Mouse (Mus musculus) mesoderm, embryonic 11.5 days (tissue): ENCODE measurements around the gene Slc26a6.
A peak's percentile ranks its signal among the peaks of the same experiment; 100 is the strongest.

Experiments
- DNase-seq: peaks from one replicate; pipeline ENCODE4 v3.0.0-alpha.2; 2012; ENCODE audit warnings: low read depth, low spot score

The Slc26a6 gene

DNA sequence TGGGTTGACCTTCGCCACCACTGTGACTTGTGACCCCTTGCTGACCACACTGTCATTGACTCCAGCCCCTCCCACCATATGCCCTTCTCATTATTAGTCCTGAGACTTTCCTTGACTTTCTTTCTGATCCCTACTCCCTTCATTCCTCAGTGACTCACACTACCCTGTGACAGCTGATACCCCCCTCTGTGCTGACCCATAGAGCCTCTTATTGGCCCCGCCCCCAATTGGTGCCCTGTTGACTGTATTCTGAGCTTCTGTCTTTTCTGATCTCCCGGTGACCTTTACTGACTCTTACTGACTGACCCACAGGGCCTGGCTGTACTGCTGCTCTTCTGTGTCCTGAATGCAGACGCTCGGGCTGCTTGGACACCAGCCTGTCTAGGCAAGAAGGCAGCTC lies 7.7 kb upstream of the Slc26a6 start:
- no peak for DNase-seq

DNA sequence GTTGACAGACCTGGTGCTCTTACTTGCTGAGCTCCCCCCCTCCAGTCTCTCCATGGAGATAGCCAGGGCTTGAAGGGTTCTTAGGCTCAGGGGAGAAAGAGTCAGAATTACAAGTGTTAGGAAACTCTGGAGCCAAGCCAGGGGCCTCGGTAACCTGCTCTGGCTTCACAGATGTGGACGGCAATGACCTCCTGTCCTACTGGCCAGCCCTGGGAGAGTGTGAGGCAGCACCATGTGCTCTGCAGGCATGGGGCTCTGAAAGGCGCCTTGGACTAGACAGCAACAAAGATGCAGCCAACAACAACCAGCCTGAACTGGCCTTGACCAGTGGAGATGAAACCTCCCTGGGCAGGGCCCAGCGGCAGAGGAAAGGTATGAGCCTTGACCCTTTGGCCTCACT lies 5.7 kb upstream of the Slc26a6 start:
- DNase-seq, result no peak

DNA sequence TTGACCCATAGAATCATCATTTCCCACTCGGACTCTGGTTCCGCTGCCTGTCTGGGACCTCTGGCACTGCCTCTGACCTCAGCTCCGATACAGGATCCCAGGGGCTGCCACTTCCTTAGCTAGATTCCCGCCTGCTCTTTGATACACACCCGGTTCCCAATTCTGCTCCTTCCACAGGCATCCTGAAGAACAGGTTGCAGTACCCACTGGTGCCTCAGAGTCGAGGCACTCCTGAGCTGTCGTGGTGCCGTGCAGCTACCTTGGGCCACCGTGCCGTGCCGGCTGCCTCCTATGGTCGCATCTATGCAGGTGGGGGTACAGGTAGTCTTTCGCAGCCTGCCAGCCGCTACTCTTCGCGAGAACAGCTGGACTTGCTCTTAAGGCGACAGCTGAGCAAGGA lies 4.7 kb upstream of the Slc26a6 start:
- no peak for DNase-seq

DNA sequence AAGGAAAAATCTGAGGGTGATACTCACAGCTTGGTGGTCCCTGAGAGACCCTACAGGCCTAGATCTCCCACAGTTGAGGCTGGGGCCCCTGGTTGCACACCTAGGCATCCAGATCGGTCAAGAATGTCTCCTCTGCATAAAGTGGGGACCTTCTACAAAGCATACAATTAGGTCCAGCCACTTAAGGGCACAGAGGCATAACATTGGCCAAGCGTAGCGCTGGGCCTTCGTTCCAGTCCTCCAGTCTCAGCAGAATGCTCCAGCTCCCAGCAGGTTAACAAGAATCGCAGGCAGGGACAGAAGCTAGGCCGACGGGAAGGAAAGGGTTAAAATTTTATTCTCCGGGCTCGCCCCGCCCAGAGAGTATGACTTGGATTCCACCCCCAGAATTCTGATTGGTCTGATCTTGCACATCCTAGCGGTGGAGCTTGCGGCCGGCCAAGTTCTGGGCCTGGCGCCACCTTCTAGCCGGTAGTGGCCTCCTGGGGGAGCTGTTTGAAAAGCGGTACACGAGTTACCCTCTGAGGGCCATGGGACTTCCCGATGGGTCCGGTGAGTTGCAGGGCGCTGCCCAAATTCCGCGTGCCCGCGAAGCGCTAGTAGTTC lies 655 bp downstream of the Slc26a6 start:
- peak; percentile 95 for DNase-seq

DNA sequence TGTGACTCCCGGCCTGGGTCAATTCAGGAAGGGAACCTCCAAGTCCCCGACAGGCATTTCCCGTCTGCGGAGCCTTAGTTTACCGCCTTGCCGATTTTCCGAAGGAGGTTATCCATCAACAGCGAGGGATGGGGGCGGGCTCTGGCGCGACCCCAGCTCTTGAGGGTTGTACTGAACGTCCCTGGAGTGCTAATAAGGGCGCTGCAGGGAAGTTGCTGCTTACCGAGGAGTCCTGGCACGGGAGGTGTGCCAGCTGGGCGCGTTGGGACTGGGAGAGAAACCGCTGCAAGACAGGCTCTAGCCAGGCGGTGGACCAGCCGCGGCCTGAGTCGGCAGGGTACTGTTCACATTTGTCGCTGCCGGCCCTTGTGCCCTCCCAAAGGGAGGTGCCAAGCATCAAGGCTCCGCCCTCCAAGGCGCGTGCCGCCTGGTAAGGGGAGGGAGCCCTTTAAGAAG lies 1.2 kb downstream of the Slc26a6 start:
- DNase-seq, result peak; percentile 91

DNA sequence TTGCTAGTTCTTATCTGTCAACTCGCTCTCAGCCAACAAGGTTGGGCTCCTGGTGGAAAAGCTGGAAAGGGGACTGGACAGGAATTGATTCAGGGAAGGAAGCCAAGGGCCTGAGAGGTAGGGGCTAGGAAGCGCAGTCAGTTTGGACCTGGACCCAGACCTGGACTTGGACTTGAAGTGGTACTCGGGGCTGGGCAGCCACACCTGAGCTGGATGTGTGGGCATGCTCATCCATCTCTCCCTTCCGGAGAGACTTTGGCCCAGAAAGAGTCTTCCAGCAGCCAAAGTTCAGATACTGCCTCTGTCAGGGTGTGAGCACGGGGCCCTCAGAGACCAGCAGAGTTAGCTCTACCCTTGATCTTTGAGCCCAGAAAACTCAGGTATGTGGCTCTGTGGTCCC lies 2.3 kb downstream of the Slc26a6 start:
- no peak for DNase-seq

DNA sequence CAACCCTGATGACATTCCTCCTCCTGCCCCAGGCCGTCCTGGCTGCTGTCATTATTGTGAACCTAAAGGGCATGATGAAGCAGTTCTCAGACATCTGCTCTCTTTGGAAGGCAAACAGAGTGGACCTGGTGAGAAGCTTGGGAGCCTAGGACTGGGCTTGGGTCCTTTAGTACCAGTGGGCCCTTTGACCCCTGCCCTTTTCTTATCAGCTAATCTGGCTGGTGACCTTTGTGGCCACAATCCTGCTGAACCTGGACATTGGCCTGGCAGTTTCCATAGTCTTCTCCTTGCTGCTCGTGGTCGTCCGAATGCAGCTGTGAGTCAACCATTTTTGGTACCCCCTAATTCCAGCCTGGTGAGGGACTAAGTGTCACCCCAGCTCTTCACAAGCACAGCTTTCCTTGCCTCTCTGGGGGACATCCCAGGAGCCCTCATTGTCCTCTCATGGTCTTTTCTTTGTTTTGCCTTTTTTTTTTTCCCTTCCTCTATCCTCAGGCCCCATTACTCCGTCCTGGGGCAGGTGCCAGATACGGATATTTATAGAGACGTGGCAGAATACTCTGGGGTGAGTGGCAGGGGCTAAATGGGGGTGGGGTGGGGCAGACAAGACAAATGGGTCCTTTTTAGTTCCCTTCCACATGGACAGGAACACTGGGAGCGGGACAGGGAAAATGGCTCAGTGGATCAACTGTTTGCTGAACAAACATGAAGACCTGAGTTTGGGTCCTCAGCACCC lies 5.9 kb downstream of the Slc26a6 start:
- DNase-seq, result no peak

DNA sequence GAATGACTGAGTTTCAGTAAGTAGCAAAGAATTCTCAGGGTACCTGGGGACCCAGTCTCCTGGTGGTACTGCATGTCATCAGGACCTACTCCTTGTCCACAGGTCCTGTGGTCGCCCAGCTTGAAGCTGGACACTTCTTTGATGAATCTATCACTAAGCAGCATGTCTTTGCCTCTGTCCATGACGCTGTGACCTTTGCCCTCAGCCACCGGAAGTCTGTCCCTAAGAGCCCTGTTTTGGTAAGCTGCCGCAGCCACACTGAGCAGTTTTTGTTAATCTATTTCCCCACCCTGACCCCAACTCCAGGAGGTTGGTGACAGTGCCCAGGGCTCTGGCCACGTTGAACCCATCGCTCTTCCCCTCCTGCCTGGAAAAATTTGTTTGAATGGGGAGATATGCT lies 59.2 kb downstream of the Slc26a6 start:
- DNase-seq, result no peak

DNA sequence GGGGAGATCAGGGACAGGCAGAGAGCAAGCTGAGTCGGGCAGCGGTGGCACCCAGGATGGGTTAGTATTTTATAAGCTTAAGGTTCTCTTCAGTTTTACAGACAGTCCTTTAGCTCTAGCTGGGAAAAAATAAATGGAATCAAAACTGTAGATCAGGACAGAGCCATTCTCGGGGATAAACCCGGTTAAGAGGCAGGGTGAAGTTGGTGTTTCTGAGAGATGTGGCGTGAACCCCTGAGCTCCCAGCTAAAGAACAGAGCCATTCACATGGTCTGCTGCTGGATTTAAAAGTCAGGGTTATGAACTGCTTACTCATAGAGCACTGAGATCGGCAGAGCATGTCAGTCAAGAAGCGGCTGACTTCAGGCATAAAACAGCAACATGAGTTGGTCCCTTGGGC lies 60.1 kb downstream of the Slc26a6 start:
- no peak for DNase-seq

DNA sequence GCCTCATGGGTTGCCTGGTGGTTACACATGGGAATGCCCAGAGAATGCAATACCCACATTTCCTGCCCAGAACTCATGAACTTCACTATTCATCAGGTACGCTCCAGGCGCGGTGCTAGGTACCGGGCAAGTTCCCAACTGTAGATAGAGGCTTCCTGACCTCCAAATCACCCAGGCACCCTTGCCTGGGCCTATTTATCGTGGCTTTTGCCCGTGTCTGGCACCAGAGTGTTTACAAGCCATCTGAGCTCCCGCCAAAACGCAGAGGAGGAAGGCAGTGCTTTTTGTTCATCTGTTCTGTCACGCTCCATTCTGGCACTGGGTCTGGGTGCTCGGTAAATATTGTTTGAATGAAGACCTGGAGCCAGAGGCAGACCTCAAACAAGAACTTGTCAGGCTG lies 60.5 kb downstream of the Slc26a6 start:
- no peak for DNase-seq

DNA sequence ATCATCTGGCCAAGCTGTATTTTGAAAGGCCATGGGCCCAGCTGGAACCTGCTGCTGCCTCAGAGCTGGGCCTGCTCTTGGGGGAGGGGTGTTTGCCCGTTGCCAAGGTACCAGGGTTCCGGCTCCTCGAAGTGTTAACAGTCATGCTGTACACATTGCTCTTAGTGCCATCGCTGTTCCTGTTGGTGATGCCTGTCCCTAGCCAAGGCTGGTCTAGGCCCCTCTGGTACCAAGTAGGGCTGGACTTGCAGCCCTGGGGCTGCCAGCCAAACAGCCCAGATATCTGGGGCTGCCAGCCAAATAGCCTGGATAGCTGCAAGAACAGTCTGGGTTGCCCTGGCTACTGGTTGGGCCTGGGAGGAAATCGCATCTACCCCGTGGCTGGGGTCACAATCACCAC lies 61.4 kb downstream of the Slc26a6 start, which contains the start of gene Tmem89:
Gene Tmem89, plus strand, starts transcription at position 129 of the 400 bp plus-strand sequence.
- no peak for DNase-seq

DNA sequence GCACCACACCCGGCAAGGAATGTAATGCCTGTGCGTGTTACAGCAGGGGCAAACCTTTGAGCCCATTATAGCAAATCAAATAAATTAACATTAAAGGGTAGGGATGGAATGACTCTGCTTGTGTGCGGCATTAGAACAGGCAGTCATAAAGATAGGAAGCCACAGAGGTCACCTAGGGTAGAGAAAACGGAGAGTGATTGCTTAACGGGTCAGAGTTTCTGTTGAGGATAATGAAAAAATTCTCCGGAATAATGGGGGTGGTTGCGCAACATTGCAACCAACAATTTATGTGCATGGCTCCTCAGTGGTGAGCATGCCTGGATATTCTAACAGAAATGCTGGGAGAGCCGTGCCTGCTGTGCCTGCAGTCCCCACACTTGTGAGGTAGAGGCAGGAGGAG lies 72.8 kb downstream of the Slc26a6 start:
- DNase-seq, result no peak

DNA sequence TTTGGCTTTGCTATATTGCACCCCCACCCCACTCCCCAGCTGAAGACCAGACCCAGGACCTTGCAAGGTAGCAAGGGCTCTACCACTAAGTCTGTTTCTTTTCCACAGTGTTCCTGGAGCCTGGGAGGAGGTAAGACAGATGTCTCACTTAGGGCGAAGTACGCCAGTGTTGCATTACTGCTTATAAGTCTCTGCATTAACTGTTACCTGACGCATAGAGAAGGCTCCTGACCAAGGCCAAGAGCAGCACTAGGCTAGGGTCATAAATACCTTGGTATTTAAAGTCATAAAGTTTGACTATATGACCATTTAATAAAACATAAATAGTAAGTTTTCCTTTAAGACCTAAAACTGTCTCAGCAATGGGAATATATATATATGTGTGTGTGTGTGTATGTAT lies 75.3 kb downstream of the Slc26a6 start:
- no peak for DNase-seq

DNA sequence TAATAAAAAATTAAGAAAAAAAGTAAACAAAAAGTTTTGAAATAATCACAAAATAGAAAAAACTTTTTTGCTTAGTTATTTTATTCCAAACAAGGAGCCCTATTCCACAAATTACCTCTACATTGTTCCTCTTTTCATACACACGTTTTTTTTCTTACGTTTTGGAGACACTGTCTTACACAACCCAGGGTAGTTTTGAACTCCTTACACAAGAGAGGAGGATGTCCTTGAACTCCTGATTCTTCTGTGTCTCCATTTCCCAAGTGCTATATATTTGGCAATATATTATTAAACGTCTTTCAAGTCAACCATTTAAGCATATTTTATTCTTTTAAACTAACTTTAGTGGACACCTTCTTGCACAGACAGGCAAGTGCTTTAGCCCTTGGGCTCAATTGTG lies 82.9 kb downstream of the Slc26a6 start:
- no peak for DNase-seq

DNA sequence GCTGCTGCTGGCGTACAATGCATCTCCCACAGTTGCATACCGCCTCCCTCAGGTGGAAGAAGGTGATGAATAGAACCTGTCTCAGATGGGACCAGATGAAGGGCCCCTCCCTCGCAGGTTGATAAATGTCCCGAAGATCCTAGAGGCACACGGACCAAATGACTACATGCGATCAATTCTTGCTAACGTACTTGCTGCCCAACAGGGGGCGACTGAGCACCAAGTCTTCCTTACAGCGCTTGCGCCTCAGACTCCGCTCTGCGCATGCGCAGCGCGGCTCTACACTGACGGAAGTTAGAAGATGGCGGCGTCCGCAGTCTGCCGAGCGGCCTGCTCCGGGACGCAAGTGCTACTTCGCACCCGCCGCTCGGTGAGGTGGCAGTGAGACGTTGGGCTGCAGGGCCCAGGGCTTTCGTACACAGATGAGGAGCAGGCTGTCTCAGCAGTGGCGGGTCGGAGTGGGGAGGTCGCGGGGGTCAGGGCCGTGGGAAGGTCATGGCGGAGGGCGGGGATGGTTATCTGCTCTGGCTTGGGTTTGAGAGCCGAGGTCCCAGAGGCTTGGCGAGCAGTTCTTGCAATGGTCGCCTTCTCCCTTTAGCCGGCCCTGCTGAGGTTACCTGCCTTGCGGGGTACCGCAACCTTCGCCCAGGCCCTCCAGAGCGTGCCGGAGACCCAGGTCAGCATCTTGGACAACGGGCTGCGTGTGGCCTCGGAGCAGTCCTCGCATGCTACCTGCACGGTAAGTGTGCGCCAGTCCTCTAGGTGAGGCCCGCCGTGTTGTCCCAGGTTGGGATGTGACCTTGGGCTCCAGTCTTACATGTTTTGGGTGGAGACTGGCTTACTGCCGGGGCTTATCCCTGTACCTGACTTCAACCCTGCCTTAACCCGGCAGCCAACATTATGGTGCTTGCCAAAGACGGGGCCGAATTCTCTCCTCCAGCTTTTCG lies 83.6 kb downstream of the Slc26a6 start, which contains the start of gene Uqcrc1:
Gene Uqcrc1, plus strand, starts transcription at position 216 of the 947 bp plus-strand sequence.
- peak; percentile 100 for DNase-seq

DNA sequence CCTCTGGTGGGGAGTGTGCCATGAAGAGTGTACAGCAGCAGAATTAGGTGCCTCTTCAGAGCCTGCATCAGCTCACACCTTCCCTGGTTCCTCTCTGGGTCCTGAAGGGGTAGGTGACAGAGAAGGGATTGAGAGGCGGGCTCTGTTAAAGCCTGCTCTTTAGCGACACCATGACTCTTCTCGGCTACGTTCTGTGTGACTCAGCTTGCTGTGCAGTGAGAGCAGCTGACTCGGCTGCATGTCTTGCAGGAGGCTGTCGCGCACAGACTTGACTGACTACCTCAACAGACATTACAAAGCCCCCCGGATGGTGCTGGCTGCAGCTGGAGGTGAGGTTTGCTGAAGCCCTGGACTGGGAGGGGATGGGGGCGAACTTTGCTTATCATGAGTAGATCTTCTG lies 92.0 kb downstream of the Slc26a6 start:
- no peak for DNase-seq

DNA sequence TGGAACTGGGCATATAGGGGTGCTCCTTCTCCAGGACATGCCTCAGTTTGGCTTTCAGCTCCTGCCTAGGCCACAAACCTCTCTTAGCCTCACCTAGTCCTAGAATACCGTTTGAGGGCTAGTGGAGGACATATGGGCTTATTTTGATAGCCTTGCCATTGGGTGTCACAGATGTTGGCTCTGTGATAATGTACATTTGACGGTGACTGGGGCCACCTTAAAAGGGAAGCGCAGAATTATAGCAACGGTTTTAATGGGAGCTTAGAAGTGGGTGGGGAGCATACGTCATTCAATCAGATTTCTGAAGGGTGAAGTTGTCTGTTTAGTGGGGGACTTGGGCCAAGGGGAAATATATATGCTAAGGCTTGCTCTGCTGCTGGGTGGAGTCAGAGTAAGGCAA lies 92.5 kb downstream of the Slc26a6 start:
- DNase-seq, result no peak

DNA sequence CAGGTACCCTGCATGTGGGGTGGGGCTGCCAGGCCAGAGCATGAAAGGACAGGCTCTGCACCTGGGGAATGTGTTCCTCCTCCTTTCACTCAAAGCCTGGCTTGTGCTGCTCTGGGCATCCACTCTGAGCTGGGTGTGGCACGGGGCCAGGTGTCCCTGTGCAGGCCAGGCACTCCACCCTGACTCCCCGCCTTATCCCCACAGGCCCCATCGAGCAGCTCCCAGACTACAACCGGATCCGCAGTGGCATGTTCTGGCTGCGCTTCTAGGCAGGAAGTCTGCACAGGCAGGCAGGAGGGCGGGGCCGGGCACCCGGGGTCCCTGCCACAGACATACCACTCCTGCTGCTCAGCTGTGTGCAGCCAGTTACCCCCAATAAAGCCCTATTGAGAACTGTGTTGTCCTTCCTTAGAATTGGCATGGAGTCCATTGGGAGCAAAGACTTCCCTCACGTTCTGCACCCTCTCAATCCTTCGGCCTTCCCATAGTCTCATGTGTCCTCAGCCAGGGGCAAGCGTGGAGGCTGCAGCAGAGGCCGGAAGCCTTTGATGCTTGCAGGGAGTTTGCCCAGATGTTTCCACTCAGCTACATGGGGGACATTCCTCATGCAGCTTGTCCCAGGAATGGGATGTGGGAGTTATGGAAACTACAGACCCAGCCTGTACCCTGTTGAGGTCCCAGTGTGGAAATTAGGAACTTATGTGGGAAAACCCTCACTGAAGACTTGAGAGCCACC lies 96.3 kb downstream of the Slc26a6 start:
- DNase-seq, result peak; percentile 44

DNA sequence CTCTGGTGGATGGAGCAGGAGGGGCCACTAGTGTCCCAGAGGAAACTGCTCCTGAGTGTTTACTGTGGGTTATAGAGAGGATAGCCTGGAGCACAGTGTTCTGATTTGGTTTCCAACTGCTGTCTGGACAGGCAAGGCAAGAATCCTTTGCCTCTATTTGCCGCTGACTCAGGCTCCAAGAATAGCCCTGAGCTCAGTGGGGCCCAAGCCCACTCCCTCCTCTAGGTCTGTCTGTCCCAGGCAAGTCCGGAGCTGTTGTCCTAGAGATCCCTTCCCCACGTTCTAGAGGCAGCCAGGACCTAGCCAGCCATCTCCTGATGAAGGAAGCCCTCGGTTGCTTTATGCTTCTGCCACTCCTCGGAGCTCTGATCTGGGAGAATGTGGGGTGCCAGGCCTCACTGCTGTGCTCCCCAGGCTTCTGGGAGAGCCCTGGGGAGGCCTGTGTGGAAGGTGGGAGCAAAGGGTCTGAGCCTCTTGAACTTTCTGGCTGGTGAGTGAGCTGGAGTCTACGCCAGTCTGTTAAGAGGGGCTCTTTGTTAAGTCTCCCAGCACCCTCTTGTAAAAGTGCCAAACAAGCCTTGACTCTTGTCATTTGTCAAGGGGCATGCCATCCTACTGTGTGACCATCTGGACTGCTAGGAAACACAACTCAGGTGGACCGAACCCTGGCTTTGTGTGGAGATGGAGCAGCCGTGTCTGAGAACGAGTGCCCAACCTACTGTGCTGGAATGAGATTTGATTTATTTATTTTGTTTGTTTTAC lies 97.1 kb downstream of the Slc26a6 start:
- DNase-seq, result no peak

DNA sequence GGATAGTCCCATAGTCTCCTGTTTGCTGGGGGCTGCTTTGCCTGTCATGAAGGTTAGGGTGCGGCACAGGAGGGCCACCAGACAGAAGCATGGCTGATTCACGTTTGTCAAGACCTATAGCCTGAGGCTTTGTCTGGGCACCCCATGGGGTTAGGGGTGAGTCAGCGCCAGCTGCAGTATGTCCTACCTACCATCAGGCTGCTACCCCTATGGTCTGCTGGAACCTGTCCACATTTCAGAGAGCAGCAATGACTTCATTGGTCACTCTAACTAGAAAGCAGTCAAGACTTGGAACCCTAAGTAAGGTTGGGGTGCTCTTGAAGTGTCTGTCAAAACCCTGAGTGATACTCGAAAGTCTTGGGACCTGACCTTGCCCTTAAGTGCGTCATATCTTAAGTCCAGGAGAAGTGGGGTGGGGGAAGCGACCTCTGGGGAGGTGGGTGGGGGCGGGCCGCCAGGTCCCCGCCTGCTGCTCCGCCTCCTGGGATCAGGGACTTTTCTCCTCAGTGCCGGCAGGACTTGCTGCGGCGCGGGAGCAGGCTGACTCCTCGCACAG lies 100.1 kb downstream of the Slc26a6 start, which contains the start of gene Col7a1:
Gene Col7a1, plus strand, starts transcription at position 506 of the 556 bp plus-strand sequence.
- DNase-seq, result no peak
